Mouse (Mus musculus): ENCODE data around the gene Reps2. TPM values are rescaled to one million over a fixed set of nuclear protein-coding genes. Genes with fewer than 3 reads are reported as not detected.

Gene Reps2
- polyA plus RNA-seq, 1 experiment from 2014 or later: 0.80 TPM

- Histone ChIP-seq H3K4me3 (ENCODE audit: low read length) (no peak overlapping the region), H3K27ac (ENCODE audit: low read length) (no peak overlapping the region), H3K36me3 (ENCODE audit: control insufficient read depth, insufficient read depth, low read length) (no peaks in the 10 kb centered on the region), H3K4me1 (replicated peaks; ENCODE audit: control insufficient read depth, insufficient read depth, low read length) (no peaks in the 10 kb centered on the region), H3K27me3 (ENCODE audit: control insufficient read depth, insufficient read depth, low read depth, low read length) (0 out of 2 replicates have a peak, but pooled peaks cover 2% of the 10 kb centered on the region), H3K9ac (ENCODE audit: low read length) (no peak overlapping the region), H3K9me3 (ENCODE audit: control insufficient read depth, low read length) (no peaks in the 10 kb centered on the region), H3K4me2 (ENCODE audit: low read depth, low read length) (no peak overlapping the region)
- 25% methylated on average over 2 of the region's 2 CpGs for WGBS
- peak; percentile 95 for ATAC-seq (ENCODE audit: low read depth)
These were observed 280.2 kb downstream of the Reps2 start for GRCm38 (mm10) chrX:162363206-162363605.

Other genes starting within 250 kb of the Reps2 start
- gene Rbbp7, start 116.8 kb upstream of the Reps2 start, polyA plus RNA-seq (2015; fragmentation: Nextera tagmentation; extraction: Ambion mirVana): 517 and 530 TPM in 2 replicates
- 14.2 and 14.5 TPM in 2 replicates for gene Txlng, start 185.8 kb upstream of the Reps2 start, polyA plus RNA-seq (2015; fragmentation: Nextera tagmentation; extraction: Ambion mirVana)
- gene Syap1, start 244.8 kb upstream of the Reps2 start, polyA plus RNA-seq (2015; fragmentation: Nextera tagmentation; extraction: Ambion mirVana): 40.8 and 45.9 TPM in 2 replicates